Mouse (Mus musculus) layer of hippocampus, adult 6 months (tissue): ENCODE results near the gene Itpripl1. TPM values are rescaled to one million over a fixed set of nuclear protein-coding genes. Genes with fewer than 3 reads are reported as not detected.

Experiments used
- long read RNA-seq, 2 experiments: library from polyadenylated mRNA; unstranded; transcript quantifications; one replicate each; pipeline ENCODE4 v2.0.0; 2019 to 2020
- polyA plus RNA-seq: library from polyadenylated mRNA; unstranded; fragments of <200 nt; fragmentation: Nextera tagmentation; gene quantifications from 2 replicates; pipeline ENCODE4 v1.2.3, GENCODE M21; 2021

The Itpripl1 gene
- 3.5 and 19.0 TPM in 2 replicates for polyA plus RNA-seq
- long read RNA-seq, experiment 1, partial matches to known transcripts: 0 of 9 reads
- long read RNA-seq, experiment 1, other reads (novel, unspliced or antisense): 9 of 9 reads
- long read RNA-seq, experiment 2, partial matches to known transcripts: 0 of 1 reads
- long read RNA-seq, experiment 2, other reads (novel, unspliced or antisense): 0 of 1 reads

GRCm38 (mm10) chr2:127143158-127144063 is at the start of gene Itpripl1:
TSS of gene Itpripl1 (minus strand) at chr2:127143442.

GRCm38 (mm10) chr2:127133621-127134461 is 9.4 kb downstream of the Itpripl1 start, which contains the start of gene Ncaph:
TSS of gene Ncaph (minus strand) at chr2:127133954.

Other genes starting within 250 kb of the Itpripl1 start
- gene Sppl2a, start 210.2 kb downstream of the Itpripl1 start, polyA plus RNA-seq: 4.1 and 6.1 TPM in 2 replicates
- 0.90 and 1.1 TPM in 2 replicates for gene Ap4e1, start 134.7 kb downstream of the Itpripl1 start, polyA plus RNA-seq
- gene Blvra, start 72.8 kb downstream of the Itpripl1 start, polyA plus RNA-seq: 43.2 and 45.1 TPM in 2 replicates
- gene Ncaph, start 9.5 kb downstream of the Itpripl1 start, polyA plus RNA-seq: 0.99 and 1.1 TPM in 2 replicates
- gene 1810024B03Rik, start 64.8 kb upstream of the Itpripl1 start, polyA plus RNA-seq: 1.3 and 1.5 TPM in 2 replicates
- 18.6 and 25.0 TPM in 2 replicates for gene Snrnp200, start 64.9 kb upstream of the Itpripl1 start, polyA plus RNA-seq
- 36.4 and 36.7 TPM in 2 replicates for gene Ciao1, start 104.4 kb upstream of the Itpripl1 start, polyA plus RNA-seq
- 42.1 and 77.3 TPM in 2 replicates for gene Tmem127, start 104.5 kb upstream of the Itpripl1 start, polyA plus RNA-seq
- gene Stard7, start 126.8 kb upstream of the Itpripl1 start, polyA plus RNA-seq: 51.6 and 54.6 TPM in 2 replicates
- gene Dusp2, start 192.7 kb upstream of the Itpripl1 start, polyA plus RNA-seq: 1.5 and 2.7 TPM in 2 replicates
- gene Astl, start 195.2 kb upstream of the Itpripl1 start, polyA plus RNA-seq: not detected in 2 replicates
- gene Adra2b, start 219.8 kb upstream of the Itpripl1 start, polyA plus RNA-seq: 0.68 and 0.88 TPM in 2 replicates